Mouse (Mus musculus) hindbrain, embryonic 13.5 days (tissue): ENCODE data around the gene Epha10. TPM values are rescaled to one million over a fixed set of nuclear protein-coding genes. Genes with fewer than 3 reads are reported as not detected.
"Not testable (repeated sequence)": the region's sequence is repeated elsewhere in the genome, so short reads cannot be mapped to it uniquely, and the experiment has no call there.

Source experiments
- ATAC-seq: fragments of 200-750 bp; cut with Nextera tagmentation; 2 replicates; pipeline ENCODE4 v1.8.0; 2017; ENCODE audit warnings: moderate TSS enrichment; ENCODE audit not compliant: low FRiP score
- H3K27ac ChIP-seq: fragments of 300-500 bp; sonication (generic); 2 replicates; pipeline ENCODE4 v1.5.1; 2015; ENCODE audit warnings: inconsistent platforms, mild to moderate bottlenecking, moderate library complexity
- H3K27me3 ChIP-seq: fragments of 300-500 bp; sonication (generic); 2 replicates; pipeline ENCODE4 v1.6.1; 2015; ENCODE audit warnings: mild to moderate bottlenecking, inconsistent platforms
- H3K36me3 ChIP-seq: fragments of 300-500 bp; sonication (generic); 2 replicates; pipeline ENCODE4 v1.6.1; 2015; ENCODE audit warnings: mild to moderate bottlenecking, inconsistent platforms
- H3K4me1 ChIP-seq: fragments of 300-500 bp; sonication (generic); replicated peaks from 2 replicates; pipeline ENCODE4 v1.6.1; 2015; ENCODE audit warnings: inconsistent platforms
- H3K4me2 ChIP-seq: fragments of 300-500 bp; sonication (generic); 2 replicates; pipeline ENCODE4 v1.6.1; 2015; ENCODE audit warnings: inconsistent platforms, mild to moderate bottlenecking, moderate library complexity
- H3K4me3 ChIP-seq: fragments of 300-500 bp; sonication (generic); 2 replicates; pipeline ENCODE4 v1.5.1; 2015; ENCODE audit warnings: mild to moderate bottlenecking, inconsistent platforms
- H3K9ac ChIP-seq: fragments of 300-500 bp; sonication (generic); 2 replicates; pipeline ENCODE4 v1.6.1; 2015; ENCODE audit warnings: mild to moderate bottlenecking, inconsistent platforms
- H3K9me3 ChIP-seq: fragments of 300-500 bp; sonication (generic); 2 replicates; pipeline ENCODE4 v1.6.1; 2016; ENCODE audit warnings: inconsistent platforms
- whole genome bisulfite sequencing: fragments of 180-500 bp; shearing (Covaris S2); methylation state at CpG from one replicate; pipeline ENCODE4 v1.1.7; 2015; 5-methylcytosine and 5-hydroxymethylcytosine counted together
- polyA plus RNA-seq: library from polyadenylated mRNA; unstranded; fragments of >200 nt; fragmentation: Nextera tagmentation; extraction: Ambion mirVana; gene quantifications from 2 replicates; pipeline ENCODE4 v1.2.1, GENCODE M21; 2015

Gene Epha10
- polyA plus RNA-seq, 1 experiment from 2014 or later = 5.4 TPM

DNA sequence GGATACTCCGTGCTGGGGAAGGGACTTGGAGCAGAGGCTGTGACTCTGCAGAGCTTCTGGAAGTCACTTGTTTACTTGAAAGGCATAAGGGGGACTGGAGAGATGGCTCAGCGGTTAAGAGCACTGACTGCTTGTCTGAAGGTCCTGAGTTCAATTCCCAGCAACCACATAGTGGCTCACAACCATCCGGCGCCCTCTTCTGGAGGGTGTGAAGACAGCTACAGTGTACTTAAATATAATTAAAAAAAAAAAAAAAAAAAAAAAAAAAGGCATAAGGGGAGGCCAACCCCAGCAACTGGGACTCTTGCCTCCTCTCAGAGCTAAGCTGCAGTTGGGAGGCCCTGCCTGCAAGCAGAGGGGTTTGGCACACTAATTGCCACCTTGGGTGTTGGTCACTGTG is 24.7 kb downstream of the Epha10 start:
- no peak overlapping the region for H3K4me3 ChIP-seq
- WGBS = 75% methylated on average over 4 of the region's 4 CpGs
- peaks cover 21% of the 10 kb centered on the region for H3K4me1 ChIP-seq
- no peaks in the 10 kb centered on the region for H3K9me3 ChIP-seq
- no peaks in the 10 kb centered on the region for H3K27me3 ChIP-seq
- ATAC-seq = no peak
- H3K36me3 ChIP-seq = no peaks in the 10 kb centered on the region
- no peak overlapping the region for H3K9ac ChIP-seq
- peak overlapping the region; percentile 85; the same call in 1 of the 2 replicates for H3K27ac ChIP-seq
- no peak overlapping the region for H3K4me2 ChIP-seq

DNA sequence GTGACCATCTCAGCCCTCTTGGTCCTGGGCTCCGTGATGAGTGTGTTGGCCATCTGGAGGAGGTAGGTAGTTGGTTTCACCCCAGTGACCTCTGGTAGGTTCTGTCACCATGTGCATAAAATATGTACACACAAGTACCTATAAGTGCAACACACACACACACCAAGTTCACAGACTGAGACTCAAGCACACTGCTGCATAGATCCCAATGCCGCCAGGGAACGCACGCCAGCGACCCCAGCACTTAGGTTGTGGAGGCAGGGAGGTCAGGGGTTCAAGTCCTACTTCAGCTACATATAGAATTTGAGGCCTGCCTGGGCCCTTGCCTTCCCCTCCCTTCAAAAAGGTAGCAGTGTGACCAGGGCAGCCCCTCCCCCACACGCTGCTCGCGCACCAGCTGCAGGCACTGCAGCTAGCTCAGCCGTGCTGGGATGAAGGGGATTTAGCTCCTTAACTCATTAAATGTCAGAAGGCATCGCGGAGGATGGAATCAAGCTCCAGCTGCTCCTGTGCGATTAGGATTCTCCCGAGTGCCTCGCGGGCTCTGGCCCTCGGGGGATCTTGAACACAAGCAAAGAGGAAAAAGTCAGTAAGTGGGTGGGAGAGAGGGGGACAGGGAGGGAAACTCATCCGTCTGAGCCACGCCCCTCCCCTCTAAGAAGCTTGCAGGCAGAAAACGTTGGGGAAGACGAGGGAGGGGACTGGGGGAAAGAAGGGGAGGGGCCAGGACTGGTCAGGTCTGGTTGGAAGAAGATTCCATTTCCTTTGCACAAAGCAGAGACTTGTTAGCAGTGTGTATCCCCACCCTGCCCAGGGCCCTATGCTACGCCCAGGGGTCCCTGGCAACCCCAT is 25.5 kb downstream of the Epha10 start:
- H3K4me1 ChIP-seq = peaks cover 20% of the 10 kb centered on the region
- ATAC-seq = peak; percentile 82
- peak overlapping the region; percentile 50 for H3K4me2 ChIP-seq
- peak overlapping the region; percentile 58; the same call in 1 of the 2 replicates for H3K9ac ChIP-seq
- no peaks in the 10 kb centered on the region for H3K27me3 ChIP-seq
- peak overlapping the region; percentile 25 for H3K4me3 ChIP-seq
- H3K36me3 ChIP-seq = no peaks in the 10 kb centered on the region
- WGBS = 9% methylated on average over 21 of the region's 21 CpGs
- peak overlapping the region; percentile 85 for H3K27ac ChIP-seq
- H3K9me3 ChIP-seq = no peaks in the 10 kb centered on the region

DNA sequence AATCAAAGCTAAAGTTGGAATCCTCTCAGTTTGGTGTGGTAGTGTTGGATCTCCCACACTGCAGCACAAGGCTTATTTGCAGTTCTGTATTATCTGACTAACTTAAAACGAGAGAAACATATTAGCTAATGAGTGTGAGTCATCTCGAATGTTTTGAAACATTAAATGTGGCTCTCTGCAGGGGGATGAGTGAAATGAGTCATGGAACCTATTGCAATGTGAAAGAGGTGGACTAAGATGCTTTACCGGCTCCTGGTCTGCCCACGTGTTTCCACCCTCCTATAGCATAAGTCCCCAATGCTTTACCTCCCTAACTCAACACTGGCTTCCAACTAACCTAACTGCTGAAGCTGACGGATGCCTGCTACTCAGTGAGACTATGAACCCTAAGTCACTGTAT is 47.4 kb downstream of the Epha10 start:
- no peak overlapping the region for H3K4me2 ChIP-seq
- 94% methylated on average over 5 of the region's 5 CpGs for WGBS
- H3K9ac ChIP-seq = no peak overlapping the region
- H3K4me1 ChIP-seq = no peaks in the 10 kb centered on the region
- no peaks in the 10 kb centered on the region for H3K9me3 ChIP-seq
- no peak overlapping the region for H3K27ac ChIP-seq
- peaks cover 42% of the 10 kb centered on the region for H3K36me3 ChIP-seq
- no peak overlapping the region for H3K4me3 ChIP-seq
- no peak for ATAC-seq
- H3K27me3 ChIP-seq = no peaks in the 10 kb centered on the region

DNA sequence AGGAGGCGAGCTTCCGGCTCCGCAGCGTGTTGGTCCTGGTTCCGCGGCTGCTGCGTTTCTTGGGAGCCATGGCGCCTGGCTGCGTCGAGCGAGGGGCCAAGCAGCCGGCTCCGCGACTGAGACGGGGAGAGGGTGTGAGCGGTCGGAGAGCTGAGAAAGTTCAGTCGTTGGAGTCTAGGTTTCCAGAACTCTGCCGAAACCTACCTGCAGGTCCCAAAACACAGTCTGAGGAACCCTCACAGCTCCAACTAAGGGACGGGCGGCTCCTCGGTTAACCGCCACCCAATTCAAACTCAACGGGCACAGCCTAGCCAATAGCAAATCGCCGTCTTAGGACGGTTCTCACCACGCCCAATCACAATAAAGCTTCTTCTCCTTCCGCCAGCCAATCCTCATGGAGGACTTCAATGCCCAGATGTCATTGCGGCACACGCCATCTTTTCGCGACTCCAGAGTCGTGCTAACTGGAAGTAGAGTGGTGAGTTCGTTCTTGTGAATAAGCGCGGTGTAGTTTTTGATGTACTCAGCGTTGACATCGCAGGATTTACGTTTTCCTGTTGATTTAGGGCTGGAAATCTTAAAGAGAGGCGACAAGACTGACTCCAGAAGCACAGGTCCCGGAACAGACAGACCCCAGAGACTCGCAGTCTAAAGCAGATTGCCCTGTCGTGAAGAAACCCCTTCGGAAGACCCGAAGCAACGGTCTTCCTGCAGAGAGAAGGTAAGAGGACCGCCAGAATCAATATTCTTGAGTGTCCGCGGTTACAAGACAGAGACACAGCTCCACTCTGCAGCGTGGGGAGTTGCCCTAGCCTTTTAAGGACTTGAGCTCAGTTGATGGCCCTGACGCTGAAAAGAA is 56.1 kb downstream of the Epha10 start, which contains the start of gene 9930104L06Rik:
Gene 9930104L06Rik (plus strand): TSS at position 436 of the 859 bp plus-strand sequence.
- Histone ChIP-seq H3K4me1 (peaks cover 24% of the 10 kb centered on the region), H3K27me3 (no peaks in the 10 kb centered on the region), H3K4me3 (peak within 1 kb of the TSS; percentile 61), H3K36me3 (peaks cover 30% of the 10 kb centered on the region), H3K27ac (no peak within 1 kb of the TSS), H3K9ac (peak within 1 kb of the TSS; percentile 78), H3K4me2 (peak within 1 kb of the TSS; percentile 91), H3K9me3 (no peaks in the 10 kb centered on the region)
- ATAC-seq = peak; percentile 98
- WGBS = under 1% methylated on average over 52 of the region's 52 CpGs

DNA sequence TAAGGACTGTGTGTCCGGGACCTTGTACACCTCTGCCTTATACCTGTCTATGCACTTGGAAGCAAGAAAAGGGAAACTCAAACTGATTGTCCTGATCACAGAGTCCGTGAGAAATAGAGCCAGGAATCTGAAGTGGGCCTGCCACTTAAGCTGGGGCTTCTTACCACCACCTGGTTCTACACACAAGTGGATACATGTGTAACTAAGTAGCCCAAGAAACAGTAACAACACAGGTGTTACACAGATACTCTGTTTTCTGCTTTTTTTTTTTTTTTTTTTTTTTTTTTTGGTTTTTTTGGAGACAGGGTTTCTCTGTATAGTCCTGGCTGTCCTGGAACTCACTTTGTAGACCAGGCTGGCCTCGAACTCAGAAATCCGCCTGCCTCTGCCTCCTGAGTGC is 58.5 kb downstream of the Epha10 start, which contains the start of gene Cdca8:
Gene Cdca8 (minus strand): TSS at position 101 of the 400 bp plus-strand sequence.
- peaks cover 24% of the 10 kb centered on the region for H3K4me1 ChIP-seq
- H3K27me3 ChIP-seq, ATAC-seq, H3K9ac ChIP-seq, H3K4me2 ChIP-seq, H3K27ac ChIP-seq, H3K9me3 ChIP-seq, H3K4me3 ChIP-seq: not testable (repeated sequence)
- H3K36me3 ChIP-seq = peaks cover 39% of the 10 kb centered on the region
- 92% methylated on average over 4 of the region's 4 CpGs for WGBS

DNA sequence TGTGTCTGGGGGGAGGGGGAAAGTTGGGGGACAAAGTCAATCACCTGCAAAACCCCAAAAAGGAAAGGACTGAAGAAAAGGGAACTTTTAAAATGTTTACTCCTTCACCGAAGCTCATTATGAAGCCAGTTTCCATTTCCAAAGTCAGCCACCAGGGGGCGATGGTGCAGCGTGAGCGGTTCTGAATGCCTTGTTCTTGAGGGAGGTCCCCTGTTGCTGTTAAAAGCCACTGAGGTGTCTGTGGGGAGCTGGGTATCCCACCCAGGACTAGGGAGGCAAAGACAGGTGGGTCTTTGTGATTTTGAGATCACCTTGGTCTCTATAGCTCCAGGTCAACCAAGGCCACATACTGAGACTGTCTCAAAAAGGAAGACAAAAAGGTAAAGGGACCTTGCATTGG is 62.3 kb downstream of the Epha10 start:
- 0 out of 2 replicates have a peak, but pooled peaks have one; percentile 54 for ATAC-seq
- H3K9me3 ChIP-seq = no peaks in the 10 kb centered on the region
- H3K36me3 ChIP-seq = peaks cover 39% of the 10 kb centered on the region
- H3K27me3 ChIP-seq = no peaks in the 10 kb centered on the region
- H3K4me3 ChIP-seq = no peak overlapping the region
- no peak overlapping the region for H3K27ac ChIP-seq
- no peak overlapping the region for H3K4me2 ChIP-seq
- H3K4me1 ChIP-seq = peaks cover 5% of the 10 kb centered on the region
- 9% methylated on average over 4 of the region's 4 CpGs for WGBS
- H3K9ac ChIP-seq = no peak overlapping the region

DNA sequence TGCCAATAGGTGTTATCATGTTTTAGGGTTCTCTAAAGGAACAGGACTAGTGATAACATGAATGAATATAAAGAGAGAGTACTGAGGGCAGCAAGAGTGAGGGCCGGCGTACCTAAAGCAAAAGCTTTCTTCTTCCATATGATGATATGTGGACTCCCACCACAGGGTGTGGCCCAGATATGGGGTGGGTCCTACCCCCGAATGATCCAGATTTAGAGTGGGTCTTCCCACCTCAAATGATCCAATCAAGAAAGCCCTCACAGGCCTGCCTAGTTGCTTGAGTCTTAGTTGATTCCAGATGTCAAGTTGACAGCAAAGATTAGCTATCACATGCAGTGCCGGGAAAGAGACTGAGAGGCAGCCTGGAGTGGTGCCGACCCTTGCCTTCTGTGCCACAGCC is 63.1 kb downstream of the Epha10 start:
- no peak for ATAC-seq
- WGBS = 91% methylated on average over 5 of the region's 5 CpGs
- Histone ChIP-seq H3K4me3 (no peak overlapping the region), H3K4me2 (no peak overlapping the region), H3K36me3 (peaks cover 35% of the 10 kb centered on the region), H3K9ac (no peak overlapping the region), H3K9me3 (no peaks in the 10 kb centered on the region), H3K27me3 (no peaks in the 10 kb centered on the region), H3K4me1 (no peaks in the 10 kb centered on the region), H3K27ac (no peak overlapping the region)

DNA sequence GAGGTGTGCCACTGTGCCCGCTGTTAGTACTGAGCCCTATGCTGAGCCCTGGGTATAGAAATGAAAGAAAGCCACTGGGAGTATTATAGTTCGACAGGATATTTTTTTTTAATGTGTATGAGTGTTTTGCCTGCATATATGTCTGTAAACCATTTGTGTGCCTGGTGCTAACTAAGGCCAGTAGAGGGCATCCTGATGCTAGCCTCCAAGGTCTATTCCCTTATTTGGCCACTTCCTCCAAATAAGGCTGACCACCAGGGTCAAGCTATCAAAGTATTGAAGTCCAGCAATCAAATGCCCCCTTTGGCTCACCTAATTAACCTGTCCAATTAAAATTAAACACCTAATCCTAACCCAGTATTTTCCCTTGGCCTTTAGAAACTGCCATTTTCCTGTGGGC is 64.3 kb downstream of the Epha10 start:
- Histone ChIP-seq H3K4me3 (no peak overlapping the region), H3K4me2 (no peak overlapping the region), H3K36me3 (peaks cover 25% of the 10 kb centered on the region), H3K9ac (no peak overlapping the region), H3K4me1 (no peaks in the 10 kb centered on the region), H3K27ac (no peak overlapping the region), H3K9me3 (no peaks in the 10 kb centered on the region), H3K27me3 (no peaks in the 10 kb centered on the region)
- WGBS = 55% methylated on average over 2 of the region's 2 CpGs
- no peak for ATAC-seq

DNA sequence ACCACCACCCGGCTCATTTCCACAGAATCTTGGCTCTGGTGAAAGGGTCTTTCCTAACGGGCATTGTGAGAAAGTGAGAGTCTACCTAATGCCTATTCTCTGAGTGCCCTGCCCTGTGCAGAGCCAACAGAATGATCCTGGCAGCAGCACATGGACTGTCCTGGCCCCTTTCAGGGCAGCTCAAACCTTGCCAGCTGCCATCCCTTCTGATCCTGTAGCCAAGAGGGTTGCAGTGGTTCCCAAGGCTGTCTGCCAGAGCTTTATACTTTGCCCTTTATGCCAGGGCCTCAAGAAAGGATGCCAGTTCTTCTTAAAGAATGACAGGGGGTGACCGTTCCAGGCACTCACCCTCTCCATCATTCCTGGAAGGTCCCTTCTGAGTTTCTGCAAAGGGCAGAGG is 68.8 kb downstream of the Epha10 start:
- Histone ChIP-seq H3K9me3 (no peaks in the 10 kb centered on the region), H3K4me2 (no peak overlapping the region), H3K4me1 (no peaks in the 10 kb centered on the region), H3K4me3 (no peak overlapping the region), H3K9ac (no peak overlapping the region), H3K27me3 (no peaks in the 10 kb centered on the region), H3K27ac (no peak overlapping the region), H3K36me3 (no peaks in the 10 kb centered on the region; the same call in 1 of the 2 replicates)
- 89% methylated on average over 3 of the region's 3 CpGs for WGBS
- no peak for ATAC-seq

DNA sequence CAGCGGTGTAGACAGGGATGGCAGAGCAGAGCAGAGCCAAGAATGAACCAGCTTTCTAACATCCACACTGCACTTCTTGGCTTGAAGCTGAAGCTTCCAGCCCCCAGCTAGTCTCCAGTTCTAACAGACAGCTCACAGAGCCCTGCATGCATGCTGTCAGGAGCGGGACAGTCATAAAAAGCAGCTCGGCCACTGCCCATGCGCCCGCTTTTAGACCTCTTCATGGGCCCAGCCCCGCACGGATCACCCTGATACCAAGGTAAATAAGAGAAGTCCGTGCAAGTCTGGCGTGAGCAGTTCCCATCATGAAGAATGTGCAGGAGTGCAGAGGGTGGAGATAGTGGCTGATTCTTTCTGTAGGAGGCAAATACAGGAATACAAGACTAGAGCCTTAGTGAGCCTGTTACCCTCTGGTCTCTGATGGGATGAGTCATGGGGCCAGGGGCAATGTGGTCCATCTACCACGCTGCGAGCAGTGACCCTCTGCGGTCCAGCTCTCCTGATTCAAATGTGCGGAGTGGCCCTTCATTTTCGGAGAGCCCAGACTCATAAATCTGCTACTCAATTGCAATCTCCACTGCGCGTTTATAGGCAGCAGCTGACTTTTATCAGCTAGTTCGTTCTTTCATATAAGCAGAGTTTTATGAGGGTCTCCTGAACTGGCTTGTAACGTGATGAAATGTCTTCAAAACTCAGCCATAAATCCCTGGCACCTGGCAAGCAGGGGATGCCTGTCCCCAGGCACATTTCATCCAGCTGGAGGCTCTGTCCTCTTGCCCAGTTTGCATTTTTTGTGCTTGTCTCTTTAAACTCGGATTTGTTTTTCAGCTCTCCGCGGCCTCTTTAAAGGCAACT is 69.7 kb downstream of the Epha10 start:
- no peak overlapping the region for H3K4me2 ChIP-seq
- H3K27ac ChIP-seq = no peak overlapping the region
- no peak for ATAC-seq
- H3K36me3 ChIP-seq = no peaks in the 10 kb centered on the region
- no peaks in the 10 kb centered on the region for H3K9me3 ChIP-seq
- WGBS = 87% methylated on average over 21 of the region's 21 CpGs
- H3K4me3 ChIP-seq = no peak overlapping the region
- H3K9ac ChIP-seq = 0 out of 2 replicates have a peak overlapping the region, but pooled peaks have one; percentile 6
- H3K27me3 ChIP-seq = no peaks in the 10 kb centered on the region
- H3K4me1 ChIP-seq = no peaks in the 10 kb centered on the region

DNA sequence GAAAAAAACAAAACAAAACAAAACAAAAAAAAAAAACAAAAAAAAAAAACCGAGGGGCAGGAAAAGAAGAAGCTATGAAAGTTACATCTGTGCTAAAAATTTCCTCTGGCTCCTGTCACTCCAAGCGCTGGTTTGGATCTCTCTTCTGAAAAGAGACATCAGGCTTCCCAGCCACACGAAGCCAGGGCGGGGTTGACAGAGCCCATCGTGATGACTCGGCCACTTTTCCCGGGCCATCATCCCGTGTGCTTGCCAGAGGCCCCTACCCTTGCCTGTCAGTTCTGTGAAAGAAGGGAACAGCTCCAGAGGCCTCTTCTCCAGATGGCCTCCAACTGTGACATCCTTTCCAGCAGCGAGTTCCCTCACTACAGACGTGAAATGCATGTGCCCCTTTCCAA is 70.3 kb downstream of the Epha10 start:
- Histone ChIP-seq H3K4me2 (no peak overlapping the region), H3K4me1 (no peaks in the 10 kb centered on the region), H3K27ac (no peak overlapping the region), H3K9ac (no peak overlapping the region), H3K36me3 (no peaks in the 10 kb centered on the region), H3K9me3 (no peaks in the 10 kb centered on the region), H3K27me3 (no peaks in the 10 kb centered on the region), H3K4me3 (no peak overlapping the region)
- 49% methylated on average over 10 of the region's 10 CpGs for WGBS
- ATAC-seq = no peak
